Mouse (Mus musculus) Muller cell, postnatal 12 days (primary cell): ENCODE measurements around the gene Hist1h2ad.
A peak's percentile ranks its signal among the peaks of the same experiment; 100 is the strongest.
"Not testable (repeated sequence)": the region's sequence is repeated elsewhere in the genome, so short reads cannot be mapped to it uniquely, and the experiment has no call there.

Source experiments
- DNase-seq: peaks from one replicate; pipeline ENCODE4 v3.0.0-alpha.2; 2015; ENCODE audit errors: inconsistent ontology term

Gene Hist1h2ad

DNA sequence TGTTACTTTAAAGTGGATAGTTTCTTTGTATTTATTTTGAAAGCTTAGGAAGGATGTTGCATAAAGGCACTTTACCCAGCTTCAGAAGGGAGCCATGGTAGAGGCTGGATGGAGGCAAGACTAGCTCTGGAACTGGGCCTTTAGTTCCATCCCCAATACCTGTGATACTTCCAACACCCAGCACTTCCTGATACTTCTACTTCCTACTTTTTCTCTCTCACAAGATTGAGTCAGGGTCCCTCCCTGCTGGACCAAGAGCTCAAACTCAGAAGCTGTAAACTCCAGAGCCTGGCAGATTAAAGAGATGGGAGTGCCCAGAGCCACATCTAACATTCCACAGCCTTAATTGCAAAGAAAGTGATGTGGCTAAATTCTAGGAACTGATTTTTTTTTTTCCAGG lies 10.2 kb downstream of the Hist1h2ad start:
- no peak for DNase-seq

GRCm38 (mm10) chr13:23585029-23585441 lies 10.9 kb downstream of the Hist1h2ad start:
- peak; percentile 88 for DNase-seq

DNA sequence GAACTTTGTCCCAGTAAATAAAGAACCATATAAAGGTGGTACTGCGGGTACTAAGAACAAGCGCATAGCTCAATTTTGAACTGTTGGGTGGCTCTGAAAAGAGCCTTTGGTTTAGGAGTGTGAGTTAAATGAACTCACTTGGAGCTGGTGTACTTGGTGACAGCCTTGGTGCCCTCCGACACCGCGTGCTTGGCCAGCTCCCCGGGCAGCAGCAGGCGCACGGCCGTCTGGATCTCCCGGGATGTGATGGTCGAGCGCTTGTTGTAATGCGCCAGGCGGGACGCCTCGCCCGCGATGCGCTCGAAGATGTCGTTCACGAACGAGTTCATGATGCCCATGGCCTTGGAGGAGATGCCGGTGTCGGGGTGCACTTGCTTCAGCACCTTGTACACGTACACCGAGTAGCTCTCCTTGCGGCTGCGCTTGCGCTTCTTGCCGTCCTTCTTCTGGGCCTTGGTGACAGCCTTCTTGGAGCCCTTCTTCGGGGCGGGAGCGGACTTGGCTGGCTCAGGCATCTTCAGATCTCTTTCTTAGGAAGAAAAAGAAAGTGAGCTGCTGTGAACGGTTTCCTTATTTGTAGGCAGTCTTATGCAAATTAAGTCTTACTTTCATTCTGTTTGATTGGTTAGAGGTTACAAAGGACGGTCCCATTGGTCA lies 11.4 kb downstream of the Hist1h2ad start:
- peak; percentile 89 for DNase-seq

GRCm38 (mm10) chr13:23586099-23586939 lies 12.1 kb downstream of the Hist1h2ad start:
- DNase-seq, result no peak

- DNase-seq, result no peak
Measured at GRCm38 (mm10) chr13:23586940-23587225, 12.7 kb downstream of the Hist1h2ad start.

- no peak for DNase-seq
Measured at GRCm38 (mm10) chr13:23591206-23591605, 17.0 kb downstream of the Hist1h2ad start.

DNA sequence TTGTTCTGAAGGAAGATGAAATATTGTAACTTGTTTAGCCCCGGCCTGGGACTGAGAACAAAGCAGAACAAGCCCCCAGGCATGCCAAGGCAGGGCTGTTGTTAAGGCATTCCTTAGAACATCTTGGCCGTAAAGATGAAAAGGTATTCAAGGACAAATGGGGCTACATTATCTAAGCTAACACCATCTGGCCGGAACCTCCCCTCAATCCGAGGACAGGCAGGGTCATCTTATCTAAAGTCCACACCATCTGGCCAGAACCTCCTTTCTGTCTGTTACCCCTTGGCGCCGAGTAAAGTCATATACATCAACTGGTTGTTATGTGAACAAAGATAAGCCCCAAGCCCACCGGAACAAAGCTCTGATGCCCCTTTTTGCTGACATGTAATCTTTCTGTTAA lies 17.7 kb downstream of the Hist1h2ad start:
- not testable (repeated sequence) for DNase-seq

- DNase-seq, result no peak
Measured at GRCm38 (mm10) chr13:23592614-23593013, 18.4 kb downstream of the Hist1h2ad start.

DNA sequence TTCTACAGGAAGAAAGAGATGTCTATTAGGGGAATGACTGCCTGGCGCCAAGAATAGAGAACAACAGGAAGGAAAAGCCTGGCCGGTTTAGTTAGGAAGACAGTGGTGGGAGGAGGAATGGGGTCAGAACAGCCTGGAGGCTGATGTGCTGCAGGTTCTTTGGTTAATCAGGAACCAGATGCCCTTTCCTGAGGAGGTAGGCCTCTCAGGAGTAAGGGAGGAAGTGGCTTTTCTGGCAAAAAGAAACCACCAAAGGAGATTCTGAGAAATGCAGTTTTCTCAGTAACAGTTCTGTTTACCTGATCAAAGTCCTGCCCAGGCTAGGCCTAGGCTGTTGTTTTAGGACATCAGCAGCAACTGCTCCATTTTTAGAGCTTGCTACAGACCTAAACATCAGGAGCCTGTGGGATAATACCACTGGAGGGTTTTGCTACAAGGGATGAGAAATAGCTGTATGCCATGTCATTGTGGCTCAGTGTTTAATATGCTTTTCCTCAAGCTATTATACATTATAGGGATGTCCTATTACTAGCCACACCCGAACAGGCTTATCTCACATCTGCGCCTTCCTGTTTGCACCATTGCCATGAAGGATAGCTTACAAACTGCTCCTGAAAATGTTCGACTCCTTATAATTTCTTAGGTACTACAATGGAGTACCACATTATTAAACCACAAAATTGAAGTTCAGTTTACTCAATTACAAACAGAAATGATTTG lies 19.0 kb downstream of the Hist1h2ad start:
- no peak for DNase-seq

GRCm38 (mm10) chr13:23595185-23595584 lies 21.0 kb downstream of the Hist1h2ad start:
- DNase-seq, result no peak

DNA sequence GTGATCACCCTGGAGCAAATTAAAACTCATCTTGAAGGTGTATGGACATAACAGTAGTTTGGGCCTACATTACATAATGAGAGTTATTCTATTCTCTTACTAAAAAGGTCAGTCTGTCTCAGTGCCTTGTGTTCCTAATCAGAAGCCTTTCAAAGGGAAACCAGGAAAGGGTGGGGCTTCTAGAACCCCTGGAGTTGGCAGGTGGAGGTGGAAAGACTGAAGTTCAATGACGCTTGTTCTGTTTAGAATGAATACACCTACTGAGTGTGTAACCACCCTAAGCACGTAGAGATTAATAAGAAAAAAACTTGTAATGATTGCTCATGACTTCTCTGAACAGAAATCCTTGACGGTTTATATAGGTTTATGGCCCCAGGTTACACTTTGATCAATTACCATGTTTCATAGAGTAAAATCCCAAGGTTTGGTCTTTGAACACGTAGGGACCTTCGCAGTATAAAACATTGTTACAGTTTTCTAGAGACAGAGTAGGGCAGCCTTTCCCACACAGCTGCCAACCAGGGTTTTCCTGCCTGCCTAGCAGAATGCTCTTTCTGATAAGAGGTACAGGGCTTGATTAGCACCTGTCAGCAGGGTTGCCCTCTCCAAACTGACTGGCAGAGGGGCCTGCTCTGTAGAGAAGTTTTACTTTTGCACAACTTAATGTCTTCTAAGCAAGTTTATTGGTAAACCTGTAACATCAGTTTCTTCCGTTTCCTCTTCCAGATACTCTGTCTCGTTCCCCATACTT lies 21.6 kb downstream of the Hist1h2ad start:
- no peak for DNase-seq

- DNase-seq, result peak; percentile 46
Measured at GRCm38 (mm10) chr13:23597957-23598356, 23.8 kb downstream of the Hist1h2ad start.

DNA sequence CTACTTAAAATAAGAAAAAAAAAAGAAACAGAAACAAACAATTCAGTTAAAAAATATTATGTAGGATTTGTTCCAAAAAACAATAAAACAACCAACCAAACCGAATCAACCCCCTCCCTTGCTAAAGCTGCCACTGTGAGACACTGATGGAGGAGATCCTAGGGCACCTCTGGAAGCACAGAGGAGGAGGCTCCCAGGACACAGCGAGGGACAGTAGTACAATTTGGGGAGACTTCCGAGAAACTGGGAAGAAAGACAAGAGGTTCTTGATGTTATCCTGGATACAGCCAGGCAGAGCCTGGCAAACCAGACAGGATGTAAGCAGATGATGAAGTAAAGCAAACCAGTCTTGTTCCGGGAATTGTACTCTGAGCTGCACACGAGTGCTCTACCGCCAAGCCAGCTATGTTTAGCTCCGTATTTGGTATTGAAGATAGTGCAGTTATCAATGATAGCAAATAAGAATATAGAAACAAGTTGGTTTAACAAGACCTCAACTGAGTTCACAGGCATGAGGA lies 29.1 kb downstream of the Hist1h2ad start:
- no peak for DNase-seq

GRCm38 (mm10) chr13:23604452-23604851 lies 30.3 kb downstream of the Hist1h2ad start:
- DNase-seq, result no peak

DNA sequence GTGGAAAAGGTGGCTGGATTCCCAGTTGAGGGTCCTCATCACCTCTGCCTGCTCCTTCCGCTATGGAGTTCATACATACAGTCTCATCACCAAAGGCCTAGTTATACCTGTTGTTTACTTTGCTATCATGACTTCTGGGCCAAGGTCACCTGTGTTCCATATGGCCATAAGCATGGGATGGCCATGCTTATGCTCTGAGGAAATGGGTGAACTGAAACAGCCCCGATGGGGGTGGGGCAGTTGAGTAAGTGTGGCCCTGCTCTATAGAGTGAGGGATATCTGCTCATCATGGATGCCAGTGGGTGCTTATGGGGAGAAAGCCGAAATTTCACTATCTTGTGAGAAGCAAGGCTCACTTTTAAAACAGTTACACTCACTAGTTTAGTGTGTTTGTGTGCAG lies 30.9 kb downstream of the Hist1h2ad start:
- DNase-seq, result no peak

DNA sequence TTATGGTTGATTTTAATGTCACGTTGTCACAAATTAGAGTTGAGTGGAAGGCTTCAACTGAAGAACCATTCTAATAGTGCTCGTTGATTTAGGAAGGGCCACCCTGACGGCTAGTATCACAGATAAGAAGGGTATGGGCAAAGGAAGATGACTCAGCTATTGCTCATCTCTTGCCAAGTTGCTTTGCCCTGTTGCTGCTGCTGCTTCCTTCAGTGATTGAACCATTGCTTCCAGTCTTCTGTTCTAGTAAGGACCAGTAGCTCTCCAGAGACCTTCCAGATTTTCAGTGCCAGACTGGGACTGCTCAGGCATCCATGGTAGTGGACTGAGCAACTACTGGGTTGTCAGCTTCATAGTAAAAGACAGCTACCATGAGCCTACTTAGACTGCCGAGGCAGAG lies 35.0 kb downstream of the Hist1h2ad start:
- DNase-seq, result no peak

- DNase-seq, result no peak
Measured at GRCm38 (mm10) chr13:23609844-23610243, 35.7 kb downstream of the Hist1h2ad start.

DNA sequence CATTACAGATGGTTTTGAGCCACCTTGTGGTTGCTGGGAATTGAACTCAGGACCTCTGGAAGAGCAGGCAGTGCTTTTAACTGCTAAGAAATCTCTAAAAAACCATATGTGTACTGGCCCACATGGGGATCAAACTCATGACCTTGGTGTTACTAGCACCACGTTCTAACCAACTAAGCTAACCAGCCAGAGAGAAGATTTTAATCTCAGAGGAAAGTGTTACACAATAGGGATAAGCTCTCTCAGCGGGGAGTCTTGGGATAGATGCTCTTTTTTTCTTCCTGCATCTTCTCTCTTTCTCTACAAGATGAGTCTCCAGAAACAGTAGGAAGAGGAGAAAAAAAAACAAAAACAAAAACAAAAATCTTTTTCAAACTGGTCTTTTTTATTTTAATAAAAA lies 36.2 kb downstream of the Hist1h2ad start:
- no peak for DNase-seq

DNA sequence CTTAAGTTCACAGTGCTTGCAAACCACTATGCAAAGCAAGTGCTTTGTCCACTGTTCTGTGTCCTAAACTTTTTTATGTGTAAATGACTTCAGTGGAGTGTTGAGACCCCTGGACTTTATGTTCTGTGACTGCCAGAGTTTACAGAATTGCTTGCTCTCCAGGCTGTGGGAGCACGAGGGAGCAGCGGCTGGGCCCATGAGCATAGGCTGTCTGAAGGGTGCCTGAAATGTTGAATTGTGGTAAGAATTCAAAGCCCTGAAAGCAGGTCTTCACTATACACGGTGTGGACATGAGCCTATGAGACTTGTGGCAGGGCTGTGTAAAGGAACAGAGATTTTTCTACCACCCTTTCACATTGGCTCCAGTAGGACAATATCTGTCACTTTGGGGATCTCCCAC lies 37.5 kb downstream of the Hist1h2ad start:
- no peak for DNase-seq

DNA sequence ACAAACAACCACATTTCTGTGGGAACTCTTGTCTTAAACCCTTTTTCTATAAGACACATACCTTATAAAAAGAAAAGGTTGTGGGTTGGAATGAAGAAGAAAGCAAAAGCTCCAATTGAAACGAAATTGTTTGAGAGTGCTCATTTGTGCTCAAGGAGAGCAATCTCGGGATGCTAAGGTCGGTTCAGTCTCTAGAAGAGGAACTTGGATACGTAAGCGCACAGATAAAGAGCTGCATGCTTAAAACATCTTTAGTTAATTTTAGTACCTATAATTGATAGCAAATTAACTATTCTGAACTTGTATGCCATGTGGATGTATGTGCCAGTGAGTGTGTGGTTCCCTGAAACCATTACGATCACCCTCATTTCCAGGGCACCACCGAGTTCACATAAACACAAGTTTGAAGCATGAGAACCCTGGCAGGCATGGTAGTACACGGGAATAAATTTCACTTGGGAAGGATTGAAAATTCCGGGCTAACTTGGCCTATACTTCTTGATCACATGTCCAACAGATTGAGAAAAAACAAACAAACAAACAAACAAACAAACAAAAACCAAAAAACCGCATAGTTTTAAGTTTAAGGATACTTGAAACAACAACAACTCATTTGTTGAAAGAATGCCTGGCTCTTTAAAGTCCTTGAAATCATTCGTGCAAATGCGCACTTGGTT lies 46.0 kb downstream of the Hist1h2ad start:
- DNase-seq, result no peak
